Mouse (Mus musculus): Measurements from ENCODE around the gene Rabgap1l. TPM values are rescaled to one million over a fixed set of nuclear protein-coding genes. Genes with fewer than 3 reads are reported as not detected.

Rabgap1l gene
- polyA plus RNA-seq, 1 experiment from 2014 or later = 17.4 TPM

GRCm38 (mm10) chr1:160792156-160792685, 790 bp downstream of the Rabgap1l start:
- DNase-seq (ENCODE audit: low spot score) (peak; percentile 75), ATAC-seq (replicated peaks; ENCODE audit: low FRiP score) (peak; percentile 79)
- 2% methylated on average over 49 of the region's 51 CpGs for WGBS
- Histone ChIP-seq H3K4me3 (ENCODE audit: low read depth, low read length) (peak overlapping the region; percentile 78), H3K27ac (ENCODE audit: low read depth, low read length) (no peak overlapping the region), H3K27me3 (ENCODE audit: control insufficient read depth, insufficient read depth, low read length) (no peaks in the 10 kb centered on the region), H3K9ac (ENCODE audit: low read length) (peak overlapping the region; percentile 82), H3K36me3 (ENCODE audit: control insufficient read depth, insufficient read depth, low read length) (no peaks in the 10 kb centered on the region), H3K9me3 (ENCODE audit: control insufficient read depth, low read length) (no peaks in the 10 kb centered on the region), H3K4me1 (replicated peaks; ENCODE audit: control insufficient read depth, insufficient read depth, low read length) (peaks cover 2% of the 10 kb centered on the region; the same call in 1 of the 2 replicates), H3K4me2 (ENCODE audit: low read depth, low read length, severe bottlenecking) (peak overlapping the region; percentile 97)

GRCm38 (mm10) chr1:160791381-160792155, 1.4 kb downstream of the Rabgap1l start:
- Histone ChIP-seq H3K9ac (ENCODE audit: low read length) (peak overlapping the region; percentile 82), H3K9me3 (ENCODE audit: control insufficient read depth, low read length) (no peaks in the 10 kb centered on the region), H3K27ac (ENCODE audit: low read depth, low read length) (no peak overlapping the region), H3K4me1 (replicated peaks; ENCODE audit: control insufficient read depth, insufficient read depth, low read length) (peaks cover 2% of the 10 kb centered on the region; the same call in 1 of the 2 replicates), H3K4me2 (ENCODE audit: low read depth, low read length, severe bottlenecking) (peak overlapping the region; percentile 97), H3K36me3 (ENCODE audit: control insufficient read depth, insufficient read depth, low read length) (no peaks in the 10 kb centered on the region), H3K4me3 (ENCODE audit: low read depth, low read length) (peak overlapping the region; percentile 78), H3K27me3 (ENCODE audit: control insufficient read depth, insufficient read depth, low read length) (no peaks in the 10 kb centered on the region)
- WGBS = 10% methylated on average over 20 of the region's 20 CpGs
- DNase-seq (ENCODE audit: low spot score) (no peak), ATAC-seq (replicated peaks; ENCODE audit: low FRiP score) (peak; percentile 42)

GRCm38 (mm10) chr1:160790630-160791029, 2.4 kb downstream of the Rabgap1l start:
- Histone ChIP-seq H3K27ac (ENCODE audit: low read depth, low read length) (no peak overlapping the region), H3K4me1 (replicated peaks; ENCODE audit: control insufficient read depth, insufficient read depth, low read length) (peaks cover 2% of the 10 kb centered on the region; the same call in 1 of the 2 replicates), H3K9me3 (ENCODE audit: control insufficient read depth, low read length) (no peaks in the 10 kb centered on the region), H3K9ac (ENCODE audit: low read length) (no peak overlapping the region), H3K4me3 (ENCODE audit: low read depth, low read length) (no peak overlapping the region), H3K27me3 (ENCODE audit: control insufficient read depth, insufficient read depth, low read length) (no peaks in the 10 kb centered on the region), H3K36me3 (ENCODE audit: control insufficient read depth, insufficient read depth, low read length) (no peaks in the 10 kb centered on the region), H3K4me2 (ENCODE audit: low read depth, low read length, severe bottlenecking) (no peak overlapping the region)
- DNase-seq (ENCODE audit: low spot score) (no peak), ATAC-seq (replicated peaks; ENCODE audit: low FRiP score) (no peak)

GRCm38 (mm10) chr1:160789876-160790275, 3.1 kb downstream of the Rabgap1l start:
- H3K9me3 ChIP-seq (ENCODE audit: control insufficient read depth, low read length) = no peaks in the 10 kb centered on the region
- DNase-seq (ENCODE audit: low spot score) (no peak), ATAC-seq (replicated peaks; ENCODE audit: low FRiP score) (no peak)
- WGBS = 79% methylated on average over 3 of the region's 3 CpGs
- H3K27me3 ChIP-seq (ENCODE audit: control insufficient read depth, insufficient read depth, low read length) = no peaks in the 10 kb centered on the region
- peaks cover 2% of the 10 kb centered on the region; the same call in 1 of the 2 replicates for H3K4me1 ChIP-seq (replicated peaks; ENCODE audit: control insufficient read depth, insufficient read depth, low read length)
- H3K36me3 ChIP-seq (ENCODE audit: control insufficient read depth, insufficient read depth, low read length) = no peaks in the 10 kb centered on the region
- no peak overlapping the region for H3K27ac ChIP-seq (ENCODE audit: low read depth, low read length)
- no peak overlapping the region for H3K9ac ChIP-seq (ENCODE audit: low read length)
- H3K4me2 ChIP-seq (ENCODE audit: low read depth, low read length, severe bottlenecking) = no peak overlapping the region
- H3K4me3 ChIP-seq (ENCODE audit: low read depth, low read length) = no peak overlapping the region

- H3K9me3 ChIP-seq (ENCODE audit: control insufficient read depth, low read length) = no peaks in the 10 kb centered on the region
- DNase-seq (ENCODE audit: low spot score) = no peak
Observed at GRCm38 (mm10) chr1:160787926-160788325, 5.1 kb downstream of the Rabgap1l start.

GRCm38 (mm10) chr1:160787164-160787563, 5.8 kb downstream of the Rabgap1l start:
- DNase-seq (ENCODE audit: low spot score) (no peak), ATAC-seq (replicated peaks; ENCODE audit: low FRiP score) (no peak)
- H3K27me3 ChIP-seq (ENCODE audit: control insufficient read depth, insufficient read depth, low read length) = no peaks in the 10 kb centered on the region
- no peak overlapping the region for H3K27ac ChIP-seq (ENCODE audit: low read depth, low read length)
- no peaks in the 10 kb centered on the region for H3K9me3 ChIP-seq (ENCODE audit: control insufficient read depth, low read length)
- 91% methylated on average over 3 of the region's 3 CpGs for WGBS
- peaks cover 2% of the 10 kb centered on the region; the same call in 1 of the 2 replicates for H3K4me1 ChIP-seq (replicated peaks; ENCODE audit: control insufficient read depth, insufficient read depth, low read length)
- no peak overlapping the region for H3K4me2 ChIP-seq (ENCODE audit: low read depth, low read length, severe bottlenecking)
- no peak overlapping the region for H3K4me3 ChIP-seq (ENCODE audit: low read depth, low read length)
- H3K9ac ChIP-seq (ENCODE audit: low read length) = no peak overlapping the region
- no peaks in the 10 kb centered on the region for H3K36me3 ChIP-seq (ENCODE audit: control insufficient read depth, insufficient read depth, low read length)

More at GRCm38 (mm10) chr1:160787926-160788325, 5.1 kb downstream of the Rabgap1l start:
- no peak for ATAC-seq (replicated peaks; ENCODE audit: low FRiP score)
- 76% methylated on average over 1 of the region's 1 CpGs for WGBS
- Histone ChIP-seq H3K9ac (ENCODE audit: low read length) (no peak overlapping the region), H3K4me1 (replicated peaks; ENCODE audit: control insufficient read depth, insufficient read depth, low read length) (peaks cover 2% of the 10 kb centered on the region; the same call in 1 of the 2 replicates), H3K27ac (ENCODE audit: low read depth, low read length) (no peak overlapping the region), H3K4me2 (ENCODE audit: low read depth, low read length, severe bottlenecking) (no peak overlapping the region), H3K4me3 (ENCODE audit: low read depth, low read length) (no peak overlapping the region), H3K27me3 (ENCODE audit: control insufficient read depth, insufficient read depth, low read length) (no peaks in the 10 kb centered on the region), H3K36me3 (ENCODE audit: control insufficient read depth, insufficient read depth, low read length) (no peaks in the 10 kb centered on the region)

- Histone ChIP-seq H3K27ac (ENCODE audit: low read depth, low read length) (no peak overlapping the region), H3K4me1 (replicated peaks; ENCODE audit: control insufficient read depth, insufficient read depth, low read length) (no peaks in the 10 kb centered on the region), H3K36me3 (ENCODE audit: control insufficient read depth, insufficient read depth, low read length) (no peaks in the 10 kb centered on the region), H3K27me3 (ENCODE audit: control insufficient read depth, insufficient read depth, low read length) (no peaks in the 10 kb centered on the region), H3K9me3 (ENCODE audit: control insufficient read depth, low read length) (no peaks in the 10 kb centered on the region), H3K4me2 (ENCODE audit: low read depth, low read length, severe bottlenecking) (no peak overlapping the region), H3K4me3 (ENCODE audit: low read depth, low read length) (no peak overlapping the region), H3K9ac (ENCODE audit: low read length) (no peak overlapping the region)
- ATAC-seq (replicated peaks; ENCODE audit: low FRiP score) (no peak), DNase-seq (ENCODE audit: low spot score) (no peak)
- 86% methylated on average over 3 of the region's 3 CpGs for WGBS
Observed at GRCm38 (mm10) chr1:160786571-160786970, 6.4 kb downstream of the Rabgap1l start.

GRCm38 (mm10) chr1:160785681-160786225, 7.3 kb downstream of the Rabgap1l start:
- no peak overlapping the region for H3K27ac ChIP-seq (ENCODE audit: low read depth, low read length)
- ATAC-seq (replicated peaks; ENCODE audit: low FRiP score) (no peak), DNase-seq (ENCODE audit: low spot score) (no peak)
- no peaks in the 10 kb centered on the region for H3K4me1 ChIP-seq (replicated peaks; ENCODE audit: control insufficient read depth, insufficient read depth, low read length)
- H3K36me3 ChIP-seq (ENCODE audit: control insufficient read depth, insufficient read depth, low read length) = no peaks in the 10 kb centered on the region
- H3K4me3 ChIP-seq (ENCODE audit: low read depth, low read length) = no peak overlapping the region
- no peaks in the 10 kb centered on the region for H3K9me3 ChIP-seq (ENCODE audit: control insufficient read depth, low read length)
- WGBS = 87% methylated on average over 4 of the region's 4 CpGs
- no peak overlapping the region for H3K4me2 ChIP-seq (ENCODE audit: low read depth, low read length, severe bottlenecking)
- H3K27me3 ChIP-seq (ENCODE audit: control insufficient read depth, insufficient read depth, low read length) = no peaks in the 10 kb centered on the region
- H3K9ac ChIP-seq (ENCODE audit: low read length) = no peak overlapping the region

Measured in forebrain, embryonic 11.5 days (tissue).